Mouse (Mus musculus) spleen, adult 2 months (tissue): ENCODE results near the gene Ip6k2.

Experiments used
- CTCF ChIP-seq: fragments of 200-500 bp; IDR thresholded peaks from 2 replicates; pipeline ENCODE4 v1.5.1; 2011; ENCODE audit warnings: mild to moderate bottlenecking, inconsistent platforms; ENCODE audit not compliant: insufficient read depth, insufficient read length, insufficient replicate concordance; ENCODE audit errors: extremely low read depth
- POLR2A ChIP-seq: fragments of 200-500 bp; IDR thresholded peaks from 2 replicates; pipeline ENCODE4 v1.6.1; 2011; ENCODE audit warnings: low read depth, low read length, inconsistent platforms

DNA sequence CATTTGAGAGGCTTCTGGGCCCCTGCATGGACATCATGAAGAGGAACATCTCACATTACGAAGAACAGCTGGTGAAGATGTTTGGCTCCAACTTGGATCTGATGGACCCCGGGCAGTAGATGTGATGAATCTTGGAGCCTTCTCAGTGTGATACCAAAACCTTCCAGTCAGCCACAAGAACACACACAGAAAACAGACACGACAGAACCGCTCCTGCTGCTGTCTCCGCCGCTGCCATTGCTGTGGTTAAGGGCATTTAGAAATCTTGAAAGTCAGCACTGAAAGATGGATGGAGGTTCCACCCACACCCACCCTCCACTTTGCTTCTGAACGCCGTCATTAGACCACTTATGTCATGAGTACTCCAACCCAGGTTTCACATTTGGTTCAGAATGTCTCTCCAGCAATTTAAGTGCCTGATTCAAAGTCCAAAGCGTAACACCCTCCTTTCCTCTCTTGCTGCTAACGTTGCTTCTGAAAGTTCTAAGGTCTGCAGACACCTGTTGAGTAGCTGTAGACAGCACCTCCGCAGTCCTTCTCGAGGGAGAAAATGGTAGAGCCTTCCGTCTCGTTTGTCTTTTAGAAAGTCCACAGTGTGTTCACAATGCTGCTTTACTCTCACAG, 36.6 kb upstream of the Ip6k2 start:
- TF ChIP-seq POLR2A, result no peak
- TF ChIP-seq CTCF, result no peak
